Mouse (Mus musculus): Measurements from ENCODE around the gene Olfr697.
"Not testable (repeated sequence)": the region's sequence is repeated elsewhere in the genome, so short reads cannot be mapped to it uniquely, and the experiment has no call there.

Olfr697 gene

GRCm38 (mm10) chr7:106742343-106742742 is at the start of gene Olfr697:
TSS of gene Olfr697 (minus strand) at chr7:106742443.
- DNase-seq = no peak

- no peak for DNase-seq
Observed at GRCm38 (mm10) chr7:106788330-106788729, 46.1 kb upstream of the Olfr697 start.

GRCm38 (mm10) chr7:106761008-106761407 is 18.8 kb upstream of the Olfr697 start:
- DNase-seq = not testable (repeated sequence)

GRCm38 (mm10) chr7:106758800-106759199 is 16.6 kb upstream of the Olfr697 start:
- no peak for DNase-seq

GRCm38 (mm10) chr7:106755297-106755696 is 13.1 kb upstream of the Olfr697 start, which contains the start of gene Olfr698:
TSS of gene Olfr698 (minus strand) at chr7:106755397.
- DNase-seq = no peak

GRCm38 (mm10) chr7:106745811-106746210 is 3.6 kb upstream of the Olfr697 start:
- DNase-seq = no peak

- no peak for DNase-seq
Observed at GRCm38 (mm10) chr7:106737028-106737427, 5.2 kb downstream of the Olfr697 start.

GRCm38 (mm10) chr7:106733717-106734116 is 8.5 kb downstream of the Olfr697 start:
- DNase-seq = no peak

GRCm38 (mm10) chr7:106725654-106726053 is 16.6 kb downstream of the Olfr697 start:
- not testable (repeated sequence) for DNase-seq

- DNase-seq = no peak
Observed at GRCm38 (mm10) chr7:106716296-106716695, 25.9 kb downstream of the Olfr697 start, which contains the start of gene Olfr695. TSS of gene Olfr695 (minus strand) at chr7:106716396.

- DNase-seq = no peak
Observed at GRCm38 (mm10) chr7:106711463-106711862, 30.8 kb downstream of the Olfr697 start.

GRCm38 (mm10) chr7:106707705-106708104 is 34.5 kb downstream of the Olfr697 start:
- not testable (repeated sequence) for DNase-seq

GRCm38 (mm10) chr7:106696891-106697290 is 45.4 kb downstream of the Olfr697 start:
- DNase-seq = no peak

- no peak for DNase-seq
Observed at GRCm38 (mm10) chr7:106692976-106693375, 49.3 kb downstream of the Olfr697 start.

GRCm38 (mm10) chr7:106691714-106692113 is 50.5 kb downstream of the Olfr697 start, which contains the start of gene Olfr694:
TSS of gene Olfr694 (minus strand) at chr7:106691814.
- no peak for DNase-seq

Data from right cerebral cortex, postnatal 14 days (tissue).